22 mouse cellular contexts compared by ENCODE assay signal in genomic region chr5:127438639-127439038, GRCm38 (mm10).
DNase-seq lines count a peak whose midpoint lies in the region; ATAC-seq and TF ChIP-seq lines count a peak whose summit lies in the region.
"Had no signal": no experiment of that assay in that cellular context is flagged by ENCODE, and none has a peak within 500 bp of the region (broad histone marks: within the 10 kb centered on the region; RNA-seq: fewer than 3 reads in every experiment).

No protein-coding gene starts in this region.

- ATAC-seq in hindbrain, postnatal 0 days: no peak
- ATAC-seq in hindbrain, embryonic 12.5 days (ENCODE audit: low FRiP score): no peak
- ATAC-seq in lung, embryonic 14.5 days (ENCODE audit: insufficient read depth): no peak

- H3K27ac ChIP-seq in hindbrain, postnatal 0 days: no peak overlapping the region
- H3K27ac ChIP-seq in hindbrain, embryonic 12.5 days: no peak overlapping the region
- H3K27ac ChIP-seq in lung, embryonic 14.5 days (ENCODE audit: low read depth): no peak overlapping the region
- H3K27ac ChIP-seq in ES-E14 (ENCODE audit: insufficient read depth, low read depth, low read length, poor library complexity, severe bottlenecking): no peak overlapping the region
- H3K27ac ChIP-seq in bone marrow macrophage, adult 2 months (ENCODE audit: insufficient read depth, low read depth, low read length): no peak overlapping the region
- H3K27ac ChIP-seq: embryonic facial prominence, embryonic 10.5 days; limb, embryonic 12.5 days; macrophage; neural tube, embryonic 12.5 days had no signal

- H3K4me1 ChIP-seq in hindbrain, postnatal 0 days (ENCODE audit: insufficient read depth, low read length): peaks cover 4% of the 10 kb centered on the region; the same call in 1 of the 2 replicates
- H3K4me1 ChIP-seq in hindbrain, embryonic 12.5 days: peaks cover 8% of the 10 kb centered on the region
- no peaks in the 10 kb centered on the region for H3K4me1 ChIP-seq in lung, embryonic 14.5 days (ENCODE audit: insufficient read depth)
- H3K4me1 ChIP-seq in ES-E14 (ENCODE audit: control insufficient read depth in 2 of 2, insufficient read depth in 2 of 2, low read length in 2 of 2, poor library complexity in 1 of 2): no peaks in the 10 kb centered on the region
- H3K4me1 ChIP-seq in bone marrow macrophage, adult 2 months (ENCODE audit: control insufficient read depth, insufficient read depth, low read length): no peaks in the 10 kb centered on the region
- H3K4me1 ChIP-seq: limb, embryonic 12.5 days had no signal

- no peak overlapping the region for H3K9ac ChIP-seq in hindbrain, postnatal 0 days (replicated peaks; ENCODE audit: low read length)
- no peak overlapping the region for H3K9ac ChIP-seq in hindbrain, embryonic 12.5 days
- H3K9ac ChIP-seq in lung, embryonic 14.5 days: no peak overlapping the region
- H3K9ac ChIP-seq in ES-E14 (ENCODE audit: insufficient read depth, low read depth, low read length, poor library complexity, severe bottlenecking): no peak overlapping the region
- H3K9ac ChIP-seq: limb, embryonic 12.5 days; neural tube, embryonic 12.5 days had no signal

- 96% methylated on average over 4 of the region's 4 CpGs for WGBS in hindbrain, postnatal 0 days
- WGBS in hindbrain, embryonic 12.5 days: 92% methylated on average over 4 of the region's 4 CpGs
- WGBS in lung, embryonic 14.5 days: 92% methylated on average over 4 of the region's 4 CpGs

- in situ Hi-C loops in ES-E14 (cut with MboI; ENCODE audit: low sequenced_read_pairs in 2 of 2, unreplicated experiment in 2 of 2): no loop called here

- H3K27me3 ChIP-seq in hindbrain, postnatal 0 days (ENCODE audit: insufficient read depth, low read length): no peaks in the 10 kb centered on the region
- H3K27me3 ChIP-seq in hindbrain, embryonic 12.5 days: no peaks in the 10 kb centered on the region; the same call in 1 of the 2 replicates
- H3K27me3 ChIP-seq in lung, embryonic 14.5 days (ENCODE audit: insufficient read depth, low read length): no peaks in the 10 kb centered on the region
- H3K27me3 ChIP-seq: limb, embryonic 12.5 days; neural tube, embryonic 12.5 days had no signal

- no peak for DNase-seq in hindbrain, postnatal 0 days (ENCODE audit: low spot score)
- DNase-seq in lung, embryonic 14.5 days: no peak
- DNase-seq in lung, postnatal 10 days: no peak
- DNase-seq in ES-E14 (ENCODE audit: low read depth, low spot score) (peak; percentile 22), MN1 (ENCODE audit: low spot score) (no peak)
- no peak for DNase-seq in heart, adult 9 months (ENCODE audit: low spot score in 2 of 2)
- DNase-seq: adrenal gland, adult 2 months; B cell, adult 2 months; cerebellum, adult 11-12 months; gastrocnemius, postnatal 14 days; kidney, adult 8-10 months; kidney, postnatal 25 days; lung, adult 18-20 months; right cerebral cortex, adult 18-20 months; thymus, postnatal 36 days had no signal

- no peak overlapping the region for H3K4me3 ChIP-seq in hindbrain, postnatal 0 days (ENCODE audit: low read length)
- no peak overlapping the region for H3K4me3 ChIP-seq in hindbrain, embryonic 12.5 days
- no peak overlapping the region for H3K4me3 ChIP-seq in lung, embryonic 14.5 days (ENCODE audit: low read depth, low read length)
- H3K4me3 ChIP-seq in ES-E14 (ENCODE audit: insufficient read depth in 1 of 2, low read depth in 1 of 2, low read length in 2 of 2, poor library complexity in 1 of 2, severe bottlenecking in 1 of 2): no peak overlapping the region
- H3K4me3 ChIP-seq in bone marrow macrophage, adult 2 months (ENCODE audit: insufficient read depth, low read length): no peak overlapping the region
- H3K4me3 ChIP-seq: embryonic facial prominence, embryonic 10.5 days; limb, embryonic 12.5 days; neural tube, embryonic 12.5 days had no signal

- no peak for TF ChIP-seq POLR2A in bone marrow macrophage, adult 2 months (IDR thresholded peaks at IDR 0.05; ENCODE audit: borderline replicate concordance, low read depth, low read length)

- peak; percentile 43 for TF ChIP-seq CTCF in hindbrain, postnatal 0 days (IDR thresholded peaks at IDR 0.05; ENCODE audit: low read depth)
- peak; percentile 31; the same call in 1 of the 2 replicates for TF ChIP-seq CTCF in lung, embryonic 14.5 days (IDR thresholded peaks at IDR 0.05; ENCODE audit: low read depth)
- TF ChIP-seq CTCF in bone marrow macrophage, adult 2 months (IDR thresholded peaks at IDR 0.05; ENCODE audit: low read depth, low read length): peak; percentile 21; the same call in 1 of the 2 replicates

- no peaks in the 10 kb centered on the region for H3K9me3 ChIP-seq in hindbrain, postnatal 0 days (ENCODE audit: low read length)
- no peaks in the 10 kb centered on the region; the same call in 1 of the 2 replicates for H3K9me3 ChIP-seq in hindbrain, embryonic 12.5 days (replicated peaks)
- H3K9me3 ChIP-seq in lung, embryonic 14.5 days (ENCODE audit: low read depth, low read length): no peaks in the 10 kb centered on the region
- no peaks in the 10 kb centered on the region for H3K9me3 ChIP-seq in ES-E14 (ENCODE audit: control insufficient read depth, insufficient read depth, low read depth, low read length)

- H3K4me2 ChIP-seq in hindbrain, postnatal 0 days (ENCODE audit: low read depth, low read length): no peak overlapping the region
- H3K4me2 ChIP-seq in hindbrain, embryonic 12.5 days (replicated peaks): no peak overlapping the region
- no peak overlapping the region for H3K4me2 ChIP-seq in lung, embryonic 14.5 days
- H3K4me2 ChIP-seq: limb, embryonic 12.5 days; midbrain, embryonic 11.5 days; neural tube, embryonic 12.5 days had no signal

- no peaks in the 10 kb centered on the region for H3K36me3 ChIP-seq in hindbrain, postnatal 0 days (ENCODE audit: insufficient read depth, low read length)
- no peaks in the 10 kb centered on the region for H3K36me3 ChIP-seq in hindbrain, embryonic 12.5 days
- no peaks in the 10 kb centered on the region for H3K36me3 ChIP-seq in lung, embryonic 14.5 days (ENCODE audit: insufficient read depth)
- H3K36me3 ChIP-seq in ES-E14 (ENCODE audit: control insufficient read depth, insufficient read depth, low read length, poor library complexity, severe bottlenecking): no peaks in the 10 kb centered on the region
- H3K36me3 ChIP-seq: limb, embryonic 12.5 days; neural tube, embryonic 12.5 days had no signal

TF ChIP-seq in ES-E14, 5 proteins besides CTCF, POLR2A, EP300 and RAD21:
- TF ChIP-seq MAFK (IDR thresholded peaks at IDR 0.05; ENCODE audit: insufficient read depth, low read depth, low read length): no peak
- TF ChIP-seq HCFC1 (IDR thresholded peaks at IDR 0.05; ENCODE audit: borderline replicate concordance, insufficient read depth, low read length): no peak
- no peak for TF ChIP-seq ZC3H11A (IDR thresholded peaks at IDR 0.05; ENCODE audit: borderline replicate concordance, low read depth, low read length)
- TF ChIP-seq ZNF384 (IDR thresholded peaks at IDR 0.05; ENCODE audit: low read depth, low read length): peak; percentile 74; the same call in 1 of the 2 replicates
- no peak for TF ChIP-seq CHD2 (IDR thresholded peaks at IDR 0.05; ENCODE audit: low read depth, low read length)
